8 mouse cellular contexts compared by ENCODE assay signal in genomic region chr16:11176208-11176883, GRCm38 (mm10). TPM values are rescaled to one million over a fixed set of nuclear protein-coding genes. Genes with fewer than 3 reads are reported as not detected.
A peak's percentile ranks its signal among the peaks of the same experiment; 100 is the strongest.
DNase-seq lines count a peak whose midpoint lies in the region; ATAC-seq and TF ChIP-seq lines count a peak whose summit lies in the region.

Zc3h7a (minus strand) TSS chr16:11176393.

- peak within 1 kb of the TSS; percentile 89 for H3K4me2 ChIP-seq in forebrain, embryonic 16.5 days (ENCODE audit: low read length)
- H3K4me2 ChIP-seq in lung, embryonic 14.5 days = peak within 1 kb of the TSS; percentile 83

- peak within 1 kb of the TSS; percentile 89 for H3K9ac ChIP-seq in ES-E14 (ENCODE audit: insufficient read depth, low read depth, low read length, poor library complexity, severe bottlenecking)
- H3K9ac ChIP-seq in forebrain, embryonic 16.5 days (replicated peaks; ENCODE audit: low read depth, low read length) = peak within 1 kb of the TSS; percentile 87
- peak within 1 kb of the TSS; percentile 83 for H3K9ac ChIP-seq in lung, embryonic 14.5 days

- H3K9me3 ChIP-seq in ES-E14 (ENCODE audit: control insufficient read depth, insufficient read depth, low read depth, low read length) = no peaks in the 10 kb centered on the region
- H3K9me3 ChIP-seq in forebrain, embryonic 16.5 days (ENCODE audit: control insufficient read depth, low read length) = no peaks in the 10 kb centered on the region
- H3K9me3 ChIP-seq in lung, embryonic 14.5 days (ENCODE audit: low read depth, low read length) = no peaks in the 10 kb centered on the region

- no peaks in the 10 kb centered on the region for H3K27me3 ChIP-seq in forebrain, embryonic 16.5 days (replicated peaks; ENCODE audit: control insufficient read depth, insufficient read depth, low read length)
- H3K27me3 ChIP-seq in lung, embryonic 14.5 days (ENCODE audit: insufficient read depth, low read length) = no peaks in the 10 kb centered on the region
- H3K27me3 ChIP-seq in thymus, adult 2 months (ENCODE audit: control insufficient read depth, insufficient read depth, low read length) = no peaks in the 10 kb centered on the region

- peak; percentile 96 for TF ChIP-seq CTCF in layer of hippocampus, adult 2 months (conservative IDR thresholded peaks at IDR 0.05)
- peak; percentile 49 for TF ChIP-seq CTCF in lung, embryonic 14.5 days (IDR thresholded peaks at IDR 0.05; ENCODE audit: low read depth)
- peak; percentile 97 for TF ChIP-seq CTCF in olfactory bulb, adult 2 months (IDR thresholded peaks at IDR 0.05; ENCODE audit: insufficient read depth, low read depth, low read length)
- TF ChIP-seq CTCF in thymus, adult 2 months (IDR thresholded peaks at IDR 0.05; ENCODE audit: borderline replicate concordance, control insufficient read depth, extremely low read depth, insufficient read depth, low read length, poor library complexity) = peak; percentile 99

- in situ Hi-C loops in ES-E14 (cut with MboI; ENCODE audit: low sequenced_read_pairs in 2 of 2, unreplicated experiment in 2 of 2) = no loop called here

- H3K4me1 ChIP-seq in ES-E14 (ENCODE audit: control insufficient read depth in 2 of 2, insufficient read depth in 2 of 2, low read length in 2 of 2, poor library complexity in 1 of 2) = peaks cover 2 to 5% of the 10 kb centered on the region in 2 experiments; a peak in 2 of 4 replicates
- peaks cover 17% of the 10 kb centered on the region for H3K4me1 ChIP-seq in forebrain, embryonic 16.5 days (replicated peaks; ENCODE audit: control insufficient read depth, insufficient read depth, low read length)
- peaks cover 4% of the 10 kb centered on the region; the same call in 1 of the 2 replicates for H3K4me1 ChIP-seq in lung, embryonic 14.5 days (ENCODE audit: insufficient read depth)
- peaks cover 8% of the 10 kb centered on the region for H3K4me1 ChIP-seq in olfactory bulb, adult 2 months (ENCODE audit: control insufficient read depth, insufficient read depth, low read length)
- H3K4me1 ChIP-seq in thymus, adult 2 months (replicated peaks; ENCODE audit: control insufficient read depth, insufficient read depth, low read length) = peaks cover 10% of the 10 kb centered on the region

- peak; percentile 84 for TF ChIP-seq POLR2A in olfactory bulb, adult 2 months (IDR thresholded peaks at IDR 0.05; ENCODE audit: insufficient read depth, low read depth, low read length)
- TF ChIP-seq POLR2A in thymus, adult 2 months (IDR thresholded peaks at IDR 0.05; ENCODE audit: control insufficient read depth, extremely low read depth, insufficient read depth, low read length, poor library complexity) = peak; percentile 73

- no peaks in the 10 kb centered on the region for H3K36me3 ChIP-seq in ES-E14 (ENCODE audit: control insufficient read depth, insufficient read depth, low read length, poor library complexity, severe bottlenecking)
- H3K36me3 ChIP-seq in forebrain, embryonic 16.5 days (ENCODE audit: control insufficient read depth, insufficient read depth) = no peaks in the 10 kb centered on the region
- H3K36me3 ChIP-seq in lung, embryonic 14.5 days (ENCODE audit: insufficient read depth) = no peaks in the 10 kb centered on the region
- H3K36me3 ChIP-seq in thymus, adult 2 months (ENCODE audit: control insufficient read depth, insufficient read depth, low read length) = no peaks in the 10 kb centered on the region

- H3K27ac ChIP-seq in ES-E14 (ENCODE audit: insufficient read depth, low read depth, low read length, poor library complexity, severe bottlenecking) = no peak within 1 kb of the TSS
- H3K27ac ChIP-seq in forebrain, embryonic 16.5 days (ENCODE audit: low read length) = peak within 1 kb of the TSS; percentile 83
- peak within 1 kb of the TSS; percentile 94 for H3K27ac ChIP-seq in layer of hippocampus, adult 2 months
- H3K27ac ChIP-seq in lung, embryonic 14.5 days (ENCODE audit: low read depth) = peak within 1 kb of the TSS; percentile 84
- H3K27ac ChIP-seq in olfactory bulb, adult 2 months (ENCODE audit: insufficient read depth, low read depth, low read length) = peak within 1 kb of the TSS; percentile 76
- peak within 1 kb of the TSS; percentile 36 for H3K27ac ChIP-seq in thymus, adult 2 months (ENCODE audit: control insufficient read depth, insufficient read depth, low read length)

- DNase-seq in ES-E14 (ENCODE audit: low read depth, low spot score) = peak; percentile 58
- peak; percentile 91 for DNase-seq in cerebellum, adult 11-12 months
- peak; percentile 88 to 91 for DNase-seq in heart, postnatal 36 days
- peak; percentile 90 to 92 for DNase-seq in layer of hippocampus, adult 2 months (ENCODE audit: low spot score in 2 of 2)
- peak; percentile 96 for DNase-seq in lung, embryonic 14.5 days
- peak; percentile 90 for DNase-seq in thymus, adult 2 months

- H3K4me3 ChIP-seq in ES-E14 (ENCODE audit: insufficient read depth in 1 of 2, low read depth in 1 of 2, low read length in 2 of 2, poor library complexity in 1 of 2, severe bottlenecking in 1 of 2) = peak within 1 kb of the TSS; percentile 82 to 87
- peak within 1 kb of the TSS; percentile 95 for H3K4me3 ChIP-seq in forebrain, embryonic 16.5 days (replicated peaks; ENCODE audit: low read length)
- H3K4me3 ChIP-seq in layer of hippocampus, adult 2 months = peak within 1 kb of the TSS; percentile 99
- peak within 1 kb of the TSS; percentile 96 for H3K4me3 ChIP-seq in lung, embryonic 14.5 days (ENCODE audit: low read depth, low read length)
- H3K4me3 ChIP-seq in olfactory bulb, adult 2 months (ENCODE audit: insufficient read depth, low read depth, low read length) = peak within 1 kb of the TSS; percentile 87
- H3K4me3 ChIP-seq in thymus, adult 2 months (ENCODE audit: control insufficient read depth, insufficient read depth, low read length) = peak within 1 kb of the TSS; percentile 70

- intact Hi-C loops in heart, postnatal 36 days (cut with DNase I) = loop anchor here (2.0 kb wide), 2 partner anchors 78 to 304 kb away; partner anchors contain the start of gene Gspt1

- WGBS in forebrain, embryonic 16.5 days = 1% methylated on average over 54 of the region's 57 CpGs
- under 1% methylated on average over 56 of the region's 57 CpGs for WGBS in lung, embryonic 14.5 days
- whole genome bisulfite sequencing in olfactory bulb, adult 2 months = under 1% methylated on average over 57 of the region's 57 CpGs
- WGBS in thymus, adult 2 months = under 1% methylated on average over 57 of the region's 57 CpGs

- peak; percentile 96 for ATAC-seq in forebrain, embryonic 16.5 days
- peak; percentile 96 for ATAC-seq in lung, embryonic 14.5 days (ENCODE audit: insufficient read depth)

TF ChIP-seq in ES-E14, 5 proteins besides CTCF, POLR2A, EP300 and RAD21:
- no peak for TF ChIP-seq ZNF384 (IDR thresholded peaks at IDR 0.05; ENCODE audit: low read depth, low read length)
- peak; percentile 51; the same call in 1 of the 2 replicates for TF ChIP-seq HCFC1 (IDR thresholded peaks at IDR 0.05; ENCODE audit: borderline replicate concordance, insufficient read depth, low read length)
- TF ChIP-seq CHD2 (IDR thresholded peaks at IDR 0.05; ENCODE audit: low read depth, low read length) = no peak
- peak; percentile 12; the same call in 1 of the 2 replicates for TF ChIP-seq ZC3H11A (IDR thresholded peaks at IDR 0.05; ENCODE audit: borderline replicate concordance, low read depth, low read length)

RNA-seq across cellular contexts. Expression of gene Zc3h7a, which starts in this region (rescaled TPM):
- 57.3 and 59.2 TPM in 2 replicates for total RNA-seq in ES-E14 (2012; rRNA removed)
- 80.4 and 89.3 TPM in 2 replicates for polyA plus RNA-seq in forebrain, embryonic 16.5 days (2015; fragmentation: Nextera tagmentation; extraction: Ambion mirVana)
- 10 to 100 TPM; 19.8 to 26.0 TPM for total RNA-seq in heart, postnatal 36 days (2021)
- 10 to 100 TPM; 74.5 to 96.1 TPM for total RNA-seq in layer of hippocampus, adult 2 months (2021)
- polyA plus RNA-seq in lung, embryonic 14.5 days (2014; fragmentation: Nextera tagmentation; extraction: Ambion mirVana) = 95.8 and 96.9 TPM in 2 replicates
- polyA plus RNA-seq in olfactory bulb, adult 2 months (2012; ENCODE audit: insufficient read depth, insufficient read length, low replicate concordance, missing spikeins) = 609 TPM in 1 of 2 replicates, not detected in the other
- polyA plus RNA-seq in thymus, adult 2 months (2012; rRNA removed) = 114 and 116 TPM in 2 replicates

Comparison
In these comparisons a context has a peak if more than half of its experiments do, and no peak if none do; other contexts are left out.
1. CTCF ChIP-seq: peak in every context shown above with its lines; median percentile 99 in thymus, adult 2 months; 97 in olfactory bulb, adult 2 months; 96 in layer of hippocampus, adult 2 months; 49 in lung, embryonic 14.5 days.